Mouse (Mus musculus) liver, embryonic 14.5 days (tissue): ENCODE results near the gene Gm6588.

Experiments used
- CTCF ChIP-seq: IDR thresholded peaks from 2 replicates; pipeline ENCODE4 v1.5.1; 2016; ENCODE audit warnings: antibody characterized with exemption, low read depth, control low read depth
- EP300 ChIP-seq: IDR thresholded peaks from 2 replicates; pipeline ENCODE4 v1.6.1; 2016; ENCODE audit warnings: antibody characterized with exemption, low read depth

DNA sequence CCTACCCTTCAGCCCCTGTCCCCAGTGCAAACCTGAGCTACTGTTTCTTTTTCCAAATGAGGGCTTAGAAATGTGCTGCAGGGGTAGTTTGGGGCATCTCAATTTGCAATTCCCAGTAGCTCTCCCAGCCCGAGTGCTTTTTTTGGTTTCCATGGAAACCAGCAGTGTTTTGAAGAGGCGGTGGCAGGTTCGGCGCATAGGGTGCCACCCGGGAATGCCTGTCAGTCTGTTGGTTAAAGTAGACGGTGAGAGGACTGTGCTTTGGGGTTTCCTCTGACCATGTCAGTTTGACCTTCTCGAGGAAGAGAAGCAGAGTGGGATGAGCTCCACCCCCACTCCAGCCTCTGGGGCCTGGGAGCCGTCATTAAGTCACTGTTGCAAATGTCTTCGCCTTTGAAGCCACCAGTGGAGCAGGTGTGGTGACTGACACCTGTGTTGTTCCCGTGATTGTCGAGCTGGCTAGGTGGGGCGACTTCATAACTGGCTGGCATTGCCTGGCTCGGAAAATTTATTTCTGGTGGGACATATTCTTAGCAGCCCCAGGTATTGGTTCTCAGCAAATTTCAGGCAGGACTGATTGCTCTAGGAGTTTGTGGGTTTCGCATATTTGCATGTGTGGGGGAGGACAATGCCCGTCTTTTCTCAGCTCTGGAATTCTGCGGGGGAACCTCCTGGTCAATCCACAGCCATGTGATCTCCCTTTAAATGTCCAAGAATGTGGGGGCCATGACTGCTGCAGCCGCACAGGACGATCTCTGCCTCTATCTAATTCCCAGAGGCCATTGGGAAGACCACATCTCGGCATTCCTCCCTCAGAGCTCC is 37.5 kb upstream of the Gm6588 start:
- TF ChIP-seq CTCF = no peak
- TF ChIP-seq EP300 = no peak
